Mouse (Mus musculus): Measurements from ENCODE around the gene Ripk3. TPM values are rescaled to one million over a fixed set of nuclear protein-coding genes. Genes with fewer than 3 reads are reported as not detected.

The Ripk3 gene
- total and polyA plus RNA-seq, 3 experiments, result 0.15 to 2.0 TPM; not detected in 1

- Histone ChIP-seq H3K79me2 (replicated peaks; ENCODE audit: control insufficient read depth, extremely low read depth, insufficient read depth, poor library complexity, severe bottlenecking) (no peaks in the 10 kb centered on the region), H3K27ac (ENCODE audit: insufficient read depth, low read depth) (no peak overlapping the region), H3K9ac (ENCODE audit: insufficient read depth, low read depth) (no peak overlapping the region), H3K36me3 (replicated peaks in 1 of 2; ENCODE audit: control insufficient read depth in 1 of 2, insufficient read depth in 1 of 2, low read length in 1 of 2) (peaks cover 18 to 19% of the 10 kb centered on the region in 2 experiments), H3K9me3 (replicated peaks; ENCODE audit: low read length) (no peaks in the 10 kb centered on the region), H3K4me1 (ENCODE audit: control insufficient read depth in 1 of 2, insufficient read depth in 2 of 2) (peaks cover 0 to 18% of the 10 kb centered on the region in 2 experiments; a peak in 2 of 4 replicates), H3K27me3 (replicated peaks) (peaks cover 8% of the 10 kb centered on the region), H3K4me2 (ENCODE audit: insufficient read depth, low read depth, poor library complexity, severe bottlenecking) (no peak overlapping the region), H3K4me3 (replicated peaks in 1 of 3; ENCODE audit: low read depth in 2 of 3, low read length in 2 of 3, poor library complexity in 1 of 3) (no peak overlapping the region)
- TF ChIP-seq TBP (conservative IDR thresholded peaks at IDR 0.05; ENCODE audit: low read depth, low read length) (no peak), RCOR1 (conservative IDR thresholded peaks at IDR 0.05; ENCODE audit: low read depth, low read length) (no peak), E2F4 (IDR thresholded peaks at IDR 0.05; ENCODE audit: insufficient replicate concordance, low read depth, low read length) (no peak), ZC3H11A (IDR thresholded peaks at IDR 0.05; ENCODE audit: low read depth, low read length) (no peak), UBTF (IDR thresholded peaks at IDR 0.05; ENCODE audit: low read depth, low read length) (no peak), SIN3A (IDR thresholded peaks at IDR 0.05; ENCODE audit: low read length) (no peak), USF2 (conservative IDR thresholded peaks at IDR 0.05; ENCODE audit: low read depth, low read length) (no peak), BHLHE40 (IDR thresholded peaks at IDR 0.05; ENCODE audit: low read depth, low read length) (no peak), SMC3 (IDR thresholded peaks at IDR 0.05; ENCODE audit: low read depth, low read length) (no peak), HCFC1 (IDR thresholded peaks at IDR 0.05; ENCODE audit: low read depth, low read length) (no peak), TCF12 (IDR thresholded peaks at IDR 0.05; ENCODE audit: low read depth, low read length) (no peak), ZNF384 (IDR thresholded peaks at IDR 0.05; ENCODE audit: low read depth, low read length) (no peak), PAX5 (IDR thresholded peaks at IDR 0.05; ENCODE audit: low read length) (no peak)
- DNase-seq (ENCODE audit: extremely low read depth), result no peak
- in situ Hi-C loops (cut with MboI; ENCODE audit: low pct_ligation_motif_present, low pct_unique_long_range_greater_than_20kb, low sequenced_read_pairs) (no loop called here), dilution Hi-C loops (cut with MboI; ENCODE audit: extremely low pct_ligation_motif_present, extremely low pct_unique_long_range_greater_than_20kb, low sequenced_read_pairs) (no loop called here)
These were observed 53.3 kb downstream of the Ripk3 start for GRCm38 (mm10) chr14:55735334-55735733.

Other genes starting within 250 kb of the Ripk3 start
Only the 20 nearest of the 35 such genes appear.
- gene Gm49378, start 151.0 kb downstream of the Ripk3 start, total RNA-seq (2012; rRNA removed), result 0.17 TPM in 1 of 2 replicates, not detected in the other
- gene Gm49378, start 151.0 kb downstream of the Ripk3 start, total RNA-seq (2014; rRNA removed), result 9.1 and 11.7 TPM in 2 replicates
- gene Gm49378, start 151.0 kb downstream of the Ripk3 start, polyA plus RNA-seq (2012; ENCODE audit: insufficient read length, low read depth), result 8.7 TPM in 1 of 2 replicates, not detected in the other
- 51.3 and 57.8 TPM in 2 replicates for gene Tm9sf1, start 145.1 kb downstream of the Ripk3 start, total RNA-seq (2012; rRNA removed)
- gene Tm9sf1, start 145.1 kb downstream of the Ripk3 start, total RNA-seq (2014; rRNA removed), result 36.1 and 39.5 TPM in 2 replicates
- gene Tm9sf1, start 145.1 kb downstream of the Ripk3 start, polyA plus RNA-seq (2012; ENCODE audit: insufficient read length, low read depth), result 58.0 and 65.3 TPM in 2 replicates
- 0.29 and 0.30 TPM in 2 replicates for gene Tssk4, start 138.7 kb downstream of the Ripk3 start, total RNA-seq (2012; rRNA removed)
- gene Tssk4, start 138.7 kb downstream of the Ripk3 start, total RNA-seq (2014; rRNA removed), result 0.14 TPM in 1 of 2 replicates, not detected in the other
- 0.26 and 0.31 TPM in 2 replicates for gene Tssk4, start 138.7 kb downstream of the Ripk3 start, polyA plus RNA-seq (2012; ENCODE audit: insufficient read length, low read depth)
- 25.1 and 25.6 TPM in 2 replicates for gene Mdp1, start 128.4 kb downstream of the Ripk3 start, total RNA-seq (2012; rRNA removed)
- 30.9 and 39.0 TPM in 2 replicates for gene Mdp1, start 128.4 kb downstream of the Ripk3 start, total RNA-seq (2014; rRNA removed)
- 23.4 and 26.0 TPM in 2 replicates for gene Mdp1, start 128.4 kb downstream of the Ripk3 start, polyA plus RNA-seq (2012; ENCODE audit: insufficient read length, low read depth)
- 34.3 and 37.3 TPM in 2 replicates for gene Gmpr2, start 116.9 kb downstream of the Ripk3 start, total RNA-seq (2012; rRNA removed)
- 51.3 and 54.9 TPM in 2 replicates for gene Gmpr2, start 116.9 kb downstream of the Ripk3 start, total RNA-seq (2014; rRNA removed)
- gene Gmpr2, start 116.9 kb downstream of the Ripk3 start, polyA plus RNA-seq (2012; ENCODE audit: insufficient read length, low read depth), result 34.7 and 44.3 TPM in 2 replicates
- gene Nedd8, start 116.7 kb downstream of the Ripk3 start, total RNA-seq (2012; rRNA removed), result 378 and 515 TPM in 2 replicates
- 272 and 276 TPM in 2 replicates for gene Nedd8, start 116.7 kb downstream of the Ripk3 start, total RNA-seq (2014; rRNA removed)
- gene Nedd8, start 116.7 kb downstream of the Ripk3 start, polyA plus RNA-seq (2012; ENCODE audit: insufficient read length, low read depth), result 513 and 653 TPM in 2 replicates
- gene Tinf2, start 107.0 kb downstream of the Ripk3 start, total RNA-seq (2012; rRNA removed), result 25.2 and 29.1 TPM in 2 replicates
- gene Tinf2, start 107.0 kb downstream of the Ripk3 start, total RNA-seq (2014; rRNA removed), result 21.4 and 23.3 TPM in 2 replicates
- gene Tinf2, start 107.0 kb downstream of the Ripk3 start, polyA plus RNA-seq (2012; ENCODE audit: insufficient read length, low read depth), result 31.1 and 33.2 TPM in 2 replicates
- gene Tgm1, start 74.9 kb downstream of the Ripk3 start, total RNA-seq (2012; rRNA removed), result not detected in 2 replicates
- 0.07 TPM in 1 of 2 replicates, not detected in the other for gene Tgm1, start 74.9 kb downstream of the Ripk3 start, total RNA-seq (2014; rRNA removed)
- 0.14 and 0.16 TPM in 2 replicates for gene Tgm1, start 74.9 kb downstream of the Ripk3 start, polyA plus RNA-seq (2012; ENCODE audit: insufficient read length, low read depth)
- 19.1 and 21.9 TPM in 2 replicates for gene Rabggta, start 66.6 kb downstream of the Ripk3 start, total RNA-seq (2012; rRNA removed)
- 12.0 and 16.2 TPM in 2 replicates for gene Rabggta, start 66.6 kb downstream of the Ripk3 start, total RNA-seq (2014; rRNA removed)
- gene Rabggta, start 66.6 kb downstream of the Ripk3 start, polyA plus RNA-seq (2012; ENCODE audit: insufficient read length, low read depth), result 12.8 and 13.9 TPM in 2 replicates
- 23.6 and 33.2 TPM in 2 replicates for gene Dhrs1, start 43.2 kb downstream of the Ripk3 start, total RNA-seq (2012; rRNA removed)
- 22.1 and 26.1 TPM in 2 replicates for gene Dhrs1, start 43.2 kb downstream of the Ripk3 start, total RNA-seq (2014; rRNA removed)
- 21.1 and 34.1 TPM in 2 replicates for gene Dhrs1, start 43.2 kb downstream of the Ripk3 start, polyA plus RNA-seq (2012; ENCODE audit: insufficient read length, low read depth)
- 38.5 and 45.7 TPM in 2 replicates for gene Nop9, start 43.2 kb downstream of the Ripk3 start, total RNA-seq (2012; rRNA removed)
- 85.3 and 92.1 TPM in 2 replicates for gene Nop9, start 43.2 kb downstream of the Ripk3 start, total RNA-seq (2014; rRNA removed)
- gene Nop9, start 43.2 kb downstream of the Ripk3 start, polyA plus RNA-seq (2012; ENCODE audit: insufficient read length, low read depth), result 76.9 and 89.1 TPM in 2 replicates
- 2.3 and 2.6 TPM in 2 replicates for gene Cideb, start 30.4 kb downstream of the Ripk3 start, total RNA-seq (2012; rRNA removed)
- gene Cideb, start 30.4 kb downstream of the Ripk3 start, total RNA-seq (2014; rRNA removed), result not detected in 2 replicates
- gene Cideb, start 30.4 kb downstream of the Ripk3 start, polyA plus RNA-seq (2012; ENCODE audit: insufficient read length, low read depth), result 0.49 and 0.61 TPM in 2 replicates
- gene Ltb4r2, start 27.4 kb downstream of the Ripk3 start, total RNA-seq (2012; rRNA removed), result 0.04 and 0.13 TPM in 2 replicates
- gene Ltb4r2, start 27.4 kb downstream of the Ripk3 start, total RNA-seq (2014; rRNA removed), result 0.05 TPM in 1 of 2 replicates, not detected in the other
- not detected in 2 replicates for gene Ltb4r2, start 27.4 kb downstream of the Ripk3 start, polyA plus RNA-seq (2012; ENCODE audit: insufficient read length, low read depth)
- 0.13 TPM in 1 of 2 replicates, not detected in the other for gene Ltb4r1, start 22.9 kb downstream of the Ripk3 start, total RNA-seq (2012; rRNA removed)
- 0.16 and 0.21 TPM in 2 replicates for gene Ltb4r1, start 22.9 kb downstream of the Ripk3 start, total RNA-seq (2014; rRNA removed)
- 0.33 TPM in 1 of 2 replicates, not detected in the other for gene Ltb4r1, start 22.9 kb downstream of the Ripk3 start, polyA plus RNA-seq (2012; ENCODE audit: insufficient read length, low read depth)
- gene Adcy4, start 4.8 kb downstream of the Ripk3 start, total RNA-seq (2012; rRNA removed), result not detected in 2 replicates
- not detected in 2 replicates for gene Adcy4, start 4.8 kb downstream of the Ripk3 start, total RNA-seq (2014; rRNA removed)
- not detected in 2 replicates for gene Adcy4, start 4.8 kb downstream of the Ripk3 start, polyA plus RNA-seq (2012; ENCODE audit: insufficient read length, low read depth)
- gene Nfatc4, start 34.3 kb upstream of the Ripk3 start, total RNA-seq (2012; rRNA removed), result not detected in 2 replicates
- not detected in 2 replicates for gene Nfatc4, start 34.3 kb upstream of the Ripk3 start, total RNA-seq (2014; rRNA removed)
- not detected in 2 replicates for gene Nfatc4, start 34.3 kb upstream of the Ripk3 start, polyA plus RNA-seq (2012; ENCODE audit: insufficient read length, low read depth)
- gene Nynrin, start 65.1 kb upstream of the Ripk3 start, total RNA-seq (2012; rRNA removed), result under 0.01 and 0.04 TPM in 2 replicates
- not detected in 2 replicates for gene Nynrin, start 65.1 kb upstream of the Ripk3 start, total RNA-seq (2014; rRNA removed)
- gene Nynrin, start 65.1 kb upstream of the Ripk3 start, polyA plus RNA-seq (2012; ENCODE audit: insufficient read length, low read depth), result 0.04 and 0.10 TPM in 2 replicates
- 0.08 and 0.17 TPM in 2 replicates for gene Cbln3, start 95.5 kb upstream of the Ripk3 start, total RNA-seq (2012; rRNA removed)
- gene Cbln3, start 95.5 kb upstream of the Ripk3 start, total RNA-seq (2014; rRNA removed), result 0.14 and 0.26 TPM in 2 replicates
- gene Cbln3, start 95.5 kb upstream of the Ripk3 start, polyA plus RNA-seq (2012; ENCODE audit: insufficient read length, low read depth), result 0.14 and 0.24 TPM in 2 replicates
- gene Khnyn, start 96.1 kb upstream of the Ripk3 start, total RNA-seq (2012; rRNA removed), result 32.8 and 50.6 TPM in 2 replicates
- 31.1 and 35.8 TPM in 2 replicates for gene Khnyn, start 96.1 kb upstream of the Ripk3 start, total RNA-seq (2014; rRNA removed)
- 29.8 and 31.8 TPM in 2 replicates for gene Khnyn, start 96.1 kb upstream of the Ripk3 start, polyA plus RNA-seq (2012; ENCODE audit: insufficient read length, low read depth)
- gene Sdr39u1, start 111.4 kb upstream of the Ripk3 start, total RNA-seq (2012; rRNA removed), result 66.7 and 77.6 TPM in 2 replicates
- gene Sdr39u1, start 111.4 kb upstream of the Ripk3 start, total RNA-seq (2014; rRNA removed), result 61.4 and 66.0 TPM in 2 replicates
- gene Sdr39u1, start 111.4 kb upstream of the Ripk3 start, polyA plus RNA-seq (2012; ENCODE audit: insufficient read length, low read depth), result 73.2 and 90.8 TPM in 2 replicates